Mouse (Mus musculus) liver, embryonic 14.5 days (tissue): ENCODE measurements around the gene Bmp6.

Source experiments
- CTCF ChIP-seq: IDR thresholded peaks from 2 replicates; pipeline ENCODE4 v1.5.1; 2016; ENCODE audit warnings: antibody characterized with exemption, low read depth, control low read depth
- EP300 ChIP-seq: IDR thresholded peaks from 2 replicates; pipeline ENCODE4 v1.6.1; 2016; ENCODE audit warnings: antibody characterized with exemption, low read depth

- TF ChIP-seq CTCF = no peak
- no peak for TF ChIP-seq EP300
These were observed 74.9 kb downstream of the Bmp6 start for GRCm38 (mm10) chr13:38419781-38420180.
